ENCODE assay signal across 9 mouse cellular contexts in the genomic region with DNA sequence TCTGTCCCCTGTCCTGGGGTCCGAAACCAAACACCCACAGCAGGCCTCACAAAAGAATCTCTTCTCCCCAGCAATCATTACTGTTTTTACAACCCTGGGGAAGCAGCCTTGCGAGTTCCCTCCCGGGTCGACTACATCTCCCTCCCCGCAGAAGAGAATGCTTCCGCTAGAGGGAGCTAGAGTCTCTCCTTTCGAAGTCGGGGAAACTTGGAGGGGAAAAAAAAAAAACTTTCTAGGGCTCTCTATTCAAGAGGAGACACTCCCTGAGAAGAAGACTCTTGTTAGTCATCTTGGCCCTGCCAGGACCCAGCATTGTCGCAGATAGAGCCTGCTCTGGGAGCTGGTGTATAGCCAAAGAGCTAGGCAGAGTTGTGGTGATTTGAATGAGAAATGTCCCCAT. TPM values are rescaled to one million over a fixed set of nuclear protein-coding genes. Genes with fewer than 3 reads are reported as not detected.
DNase-seq lines count a peak whose midpoint lies in the region; ATAC-seq and TF ChIP-seq lines count a peak whose summit lies in the region.
"Had no signal": no experiment of that assay in that cellular context is flagged by ENCODE, and none has a peak within 500 bp of the region (broad histone marks: within the 10 kb centered on the region; RNA-seq: fewer than 3 reads in every experiment).

No protein-coding gene starts in this region.

- intact Hi-C loops in heart, postnatal 10 days (cut with DNase I): loop anchor here (1.0 kb wide), 1 partner anchor 37 kb away; no protein-coding TSS in a partner anchor

- H3K36me3 ChIP-seq in heart, embryonic 11.5 days (ENCODE audit: control insufficient read depth, insufficient read depth, low read length): no peaks in the 10 kb centered on the region
- no peaks in the 10 kb centered on the region for H3K36me3 ChIP-seq in E14TG2a.4 (ENCODE audit: insufficient read depth, low read length)

- peaks cover 93% of the 10 kb centered on the region for H3K27me3 ChIP-seq in heart, embryonic 11.5 days (ENCODE audit: control insufficient read depth, insufficient read depth, low read length)
- H3K27me3 ChIP-seq in E14TG2a.4 (ENCODE audit: insufficient read depth, low read length): peaks cover 87% of the 10 kb centered on the region

- H3K4me3 ChIP-seq in heart, embryonic 11.5 days (ENCODE audit: low read depth, low read length): no peak overlapping the region
- peak overlapping the region; percentile 43 for H3K4me3 ChIP-seq in E14TG2a.4 (replicated peaks; ENCODE audit: low read length)

- peak; percentile 56 to 80 for DNase-seq in heart, postnatal 10 days
- peak; percentile 89 for DNase-seq in 3T3-L1 (ENCODE audit: low read depth, low spot score)
- DNase-seq in c-Kit-positive CD71-positive TER-119-positive erythroid progenitor cells, embryonic 14.5 days (ENCODE audit: low spot score): peak; percentile 36
- peak; percentile 58 to 73 for DNase-seq in kidney, postnatal 4 days
- DNase-seq in retina, postnatal 1 day: peak; percentile 89
- no peak for DNase-seq in ovary, postnatal 36 days (ENCODE audit: low spot score)

- H3K4me2 ChIP-seq in heart, embryonic 11.5 days: no peak overlapping the region

- no peaks in the 10 kb centered on the region for H3K4me1 ChIP-seq in heart, embryonic 11.5 days (ENCODE audit: control insufficient read depth, insufficient read depth, low read length)
- H3K4me1 ChIP-seq in E14TG2a.4 (replicated peaks; ENCODE audit: low read depth, low read length): peaks cover 61% of the 10 kb centered on the region

- peak; percentile 84 for TF ChIP-seq CTCF in E14TG2a.4 (conservative IDR thresholded peaks at IDR 0.05; ENCODE audit: low read length)

- WGBS in heart, embryonic 11.5 days (ENCODE audit: insufficient replicate concordance): under 1% methylated on average over 9 of the region's 9 CpGs

- no peak overlapping the region for H3K27ac ChIP-seq in heart, embryonic 11.5 days (ENCODE audit: low read depth, low read length)

- no peaks in the 10 kb centered on the region for H3K9me3 ChIP-seq in heart, embryonic 11.5 days (replicated peaks; ENCODE audit: control insufficient read depth, low read length)
- no peaks in the 10 kb centered on the region for H3K9me3 ChIP-seq in E14TG2a.4 (ENCODE audit: low read length)

- no peak for ATAC-seq in heart, embryonic 11.5 days (replicated peaks; ENCODE audit: insufficient number of reproducible peaks, low FRiP score, low TSS enrichment)

- H3K9ac ChIP-seq in heart, embryonic 11.5 days (ENCODE audit: low read depth, low read length): no peak overlapping the region

RNA-seq across cellular contexts. Expression of a gene that starts 16.2 kb away (rescaled TPM):
- under 1 TPM; 0.67 to 0.84 TPM for total RNA-seq in heart, postnatal 10 days (2021)
- polyA plus RNA-seq in heart, embryonic 11.5 days (2014; fragmentation: Nextera tagmentation; extraction: Ambion mirVana): not detected in 2 replicates
- polyA plus RNA-seq: gonadal fat pad, adult 2 months had no signal

RNA-seq across cellular contexts. Expression of a gene that starts 17.2 kb away (rescaled TPM):
- not detected for total RNA-seq in heart, postnatal 10 days (2021)
- polyA plus RNA-seq in heart, embryonic 11.5 days (2014; fragmentation: Nextera tagmentation; extraction: Ambion mirVana): not detected in 2 replicates
- polyA plus RNA-seq: gonadal fat pad, adult 2 months had no signal

RNA-seq across cellular contexts. Expression of a gene that starts 37.8 kb away (rescaled TPM):
- not detected for total RNA-seq in heart, postnatal 10 days (2021)
- 0.19 TPM in 1 of 2 replicates, not detected in the other for polyA plus RNA-seq in heart, embryonic 11.5 days (2014; fragmentation: Nextera tagmentation; extraction: Ambion mirVana)
- polyA plus RNA-seq: gonadal fat pad, adult 2 months had no signal

RNA-seq across cellular contexts. Expression of a gene that starts 49.0 kb away (rescaled TPM):
- total RNA-seq in heart, postnatal 10 days (2021): not detected
- not detected in 2 replicates for polyA plus RNA-seq in heart, embryonic 11.5 days (2014; fragmentation: Nextera tagmentation; extraction: Ambion mirVana)
